Mouse (Mus musculus) central nervous system, embryonic 18 days (tissue): ENCODE data around the gene Pax8. TPM values are rescaled to one million over a fixed set of nuclear protein-coding genes. Genes with fewer than 3 reads are reported as not detected.

ENCODE experiments used
- polyA plus RNA-seq: library from polyadenylated mRNA; depleted of rRNA; stranded (reverse); fragments of >200 nt; gene quantifications from 2 replicates; pipeline ENCODE4 v1.2.3, GENCODE M21; 2012; rRNA removed

The Pax8 gene
- polyA plus RNA-seq, result 0.49 and 0.80 TPM in 2 replicates

GRCm38 (mm10) chr2:24475420-24475819 is at the start of gene Pax8:
TSS of gene Pax8 (minus strand) at chr2:24475599.

Other genes with a start within 250 kb of the Pax8 start
- gene Il1f5, start 198.6 kb downstream of the Pax8 start, polyA plus RNA-seq, result 0.09 TPM in 1 of 2 replicates, not detected in the other
- not detected in 2 replicates for gene Il1f10, start 184.4 kb downstream of the Pax8 start, polyA plus RNA-seq
- 0.06 and 0.07 TPM in 2 replicates for gene Il1rn, start 138.7 kb downstream of the Pax8 start, polyA plus RNA-seq
- 0.48 and 1.4 TPM in 2 replicates for gene Psd4, start 108.0 kb downstream of the Pax8 start, polyA plus RNA-seq